Mouse (Mus musculus) forebrain, embryonic 11.5 days (tissue): ENCODE data around the gene Cep295. TPM values are rescaled to one million over a fixed set of nuclear protein-coding genes. Genes with fewer than 3 reads are reported as not detected.
A peak's percentile ranks its signal among the peaks of the same experiment; 100 is the strongest.

Experiments
- ATAC-seq: fragments of 200-750 bp; cut with Nextera tagmentation; replicated peaks from 2 replicates; pipeline ENCODE4 v1.8.0; 2017; ENCODE audit warnings: moderate TSS enrichment; ENCODE audit not compliant: low FRiP score
- DNase-seq: peaks from one replicate; pipeline ENCODE4 v3.0.0-alpha.2; 2017; ENCODE audit warnings: low spot score
- H3K27ac ChIP-seq: fragments of 300-500 bp; sonication (generic); 2 replicates; pipeline ENCODE4 v1.5.1; 2014; ENCODE audit warnings: low read depth, low read length
- H3K27me3 ChIP-seq: fragments of 300-500 bp; sonication (generic); 2 replicates; pipeline ENCODE4 v1.6.1; 2014; ENCODE audit warnings: mild to moderate bottlenecking, low read length, mixed read lengths; ENCODE audit not compliant: control insufficient read depth, insufficient read depth
- H3K36me3 ChIP-seq: fragments of 300-500 bp; sonication (generic); 2 replicates; pipeline ENCODE4 v1.6.1; 2014; ENCODE audit warnings: mild to moderate bottlenecking, low read length, moderate library complexity, mixed read lengths; ENCODE audit not compliant: control insufficient read depth, insufficient read depth
- H3K4me1 ChIP-seq: fragments of 300-500 bp; sonication (generic); replicated peaks from 2 replicates; pipeline ENCODE4 v1.6.1; 2014; ENCODE audit warnings: low read length, mixed read lengths; ENCODE audit not compliant: control insufficient read depth, insufficient read depth
- H3K4me2 ChIP-seq: fragments of 300-500 bp; sonication (generic); 2 replicates; pipeline ENCODE4 v1.6.1; 2014; ENCODE audit warnings: low read depth, mild to moderate bottlenecking, low read length, moderate library complexity, mixed read lengths; ENCODE audit not compliant: severe bottlenecking
- H3K4me3 ChIP-seq: fragments of 300-500 bp; sonication (generic); 2 replicates; pipeline ENCODE4 v1.5.1; 2014; ENCODE audit warnings: low read depth, low read length
- H3K9ac ChIP-seq: fragments of 300-500 bp; sonication (generic); 2 replicates; pipeline ENCODE4 v1.6.1; 2014; ENCODE audit warnings: low read length
- H3K9me3 ChIP-seq: fragments of 300-500 bp; sonication (generic); 2 replicates; pipeline ENCODE4 v1.6.1; 2016; ENCODE audit warnings: low read length, mixed read lengths; ENCODE audit not compliant: control insufficient read depth
- WGBS: fragments of 180-500 bp; shearing (Covaris S2); extraction: QIAGEN DNeasy Blood & Tissue Kit; methylation state at CpG from one replicate; pipeline ENCODE4 v1.1.7; 2014; 5-methylcytosine and 5-hydroxymethylcytosine counted together
- microRNA-seq: library from miRNA; unstranded; fragments of <30 nt; microRNA quantifications from one replicate; pipeline ENCODE4, GENCODE M21; 2016; ENCODE audit not compliant: insufficient number of aligned reads
- polyA plus RNA-seq: library from polyadenylated mRNA; unstranded; fragments of >200 nt; fragmentation: Nextera tagmentation; extraction: Ambion mirVana; gene quantifications from 2 replicates; pipeline ENCODE4 v1.2.1, GENCODE M21; 2014

The Cep295 gene
- polyA plus RNA-seq, 1 experiment from 2014 or later, result 28.3 TPM

DNA sequence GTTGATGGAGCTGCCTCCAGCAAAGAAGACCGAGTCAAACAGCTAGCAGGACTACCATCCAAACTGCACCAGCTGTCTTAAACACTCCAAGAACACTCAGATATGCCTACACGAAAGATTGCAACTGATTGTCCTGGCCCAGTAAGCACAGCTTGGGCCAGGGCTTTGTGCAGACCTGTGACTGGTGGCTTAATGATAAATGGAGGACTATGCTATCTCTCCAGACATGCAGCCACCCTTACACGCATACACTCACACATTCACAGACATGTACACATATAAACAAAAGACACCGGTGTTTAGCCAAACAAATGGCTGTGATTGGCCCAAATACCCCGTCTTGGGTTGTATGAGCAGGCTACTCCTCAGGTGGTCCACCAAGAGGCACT, 77.1 kb downstream of the Cep295 start:
- peak overlapping the region; percentile 93 for H3K4me3 ChIP-seq
- 47% methylated on average over 5 of the region's 5 CpGs for WGBS

GRCm38 (mm10) chr9:15279649-15280490, 77.7 kb downstream of the Cep295 start, which contains the start of gene Med17:
Med17 (minus strand) TSS chr9:15279931.
- no peaks in the 10 kb centered on the region for H3K9me3 ChIP-seq
- peak within 1 kb of the TSS; percentile 93 for H3K4me3 ChIP-seq
- peak within 1 kb of the TSS; percentile 97 for H3K9ac ChIP-seq
- peaks cover 2% of the 10 kb centered on the region; the same call in 1 of the 2 replicates for H3K36me3 ChIP-seq
- H3K27ac ChIP-seq, result peak within 1 kb of the TSS; percentile 69
- H3K27me3 ChIP-seq, result no peaks in the 10 kb centered on the region
- 1% methylated on average over 57 of the region's 57 CpGs for WGBS
- DNase-seq, result peak; percentile 96
- ATAC-seq, result peak; percentile 98
- peak within 1 kb of the TSS; percentile 82 for H3K4me2 ChIP-seq
- peaks cover 5% of the 10 kb centered on the region; the same call in 1 of the 2 replicates for H3K4me1 ChIP-seq

More for the DNA sequence above, 77.1 kb downstream of the Cep295 start:
- Histone ChIP-seq H3K9me3 (no peaks in the 10 kb centered on the region), H3K4me2 (peak overlapping the region; percentile 74), H3K36me3 (no peaks in the 10 kb centered on the region; the same call in 1 of the 2 replicates), H3K27ac (peak overlapping the region; percentile 25; the same call in 1 of the 2 replicates), H3K9ac (peak overlapping the region; percentile 97), H3K4me1 (peaks cover 5% of the 10 kb centered on the region; the same call in 1 of the 2 replicates), H3K27me3 (no peaks in the 10 kb centered on the region)
- DNase-seq (no peak), ATAC-seq (no peak)

- Histone ChIP-seq H3K4me1 (peaks cover 5% of the 10 kb centered on the region; the same call in 1 of the 2 replicates), H3K27me3 (no peaks in the 10 kb centered on the region), H3K4me2 (peak overlapping the region; percentile 82), H3K9me3 (no peaks in the 10 kb centered on the region), H3K27ac (peak overlapping the region; percentile 69), H3K9ac (peak overlapping the region; percentile 97), H3K4me3 (peak overlapping the region; percentile 93), H3K36me3 (peaks cover 4% of the 10 kb centered on the region; the same call in 1 of the 2 replicates)
- DNase-seq (no peak), ATAC-seq (no peak)
- WGBS, result 9% methylated on average over 19 of the region's 19 CpGs
Observed at GRCm38 (mm10) chr9:15279139-15279648, 78.4 kb downstream of the Cep295 start.

DNA sequence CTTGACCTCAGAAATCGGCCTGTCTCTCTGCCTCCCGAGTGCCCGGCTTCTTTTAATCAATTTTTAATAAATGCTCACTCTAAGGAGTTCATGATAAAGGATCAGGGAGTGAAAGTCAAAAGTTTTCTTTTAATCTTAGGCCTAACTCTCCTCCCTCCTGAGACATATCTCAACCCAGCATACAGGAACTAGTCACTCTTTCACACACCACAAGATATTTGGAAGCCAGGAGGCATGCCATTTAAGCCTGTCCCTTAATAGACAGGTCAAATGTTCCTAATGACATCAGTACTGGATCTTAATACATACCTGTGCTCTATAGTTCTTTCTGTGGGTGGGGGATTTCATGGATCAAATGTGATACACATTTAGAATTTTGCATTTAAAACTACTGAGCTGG, 79.2 kb downstream of the Cep295 start:
- WGBS, result 97% methylated on average over 3 of the region's 3 CpGs
- no peak for ATAC-seq
- no peak overlapping the region for H3K4me3 ChIP-seq

DNA sequence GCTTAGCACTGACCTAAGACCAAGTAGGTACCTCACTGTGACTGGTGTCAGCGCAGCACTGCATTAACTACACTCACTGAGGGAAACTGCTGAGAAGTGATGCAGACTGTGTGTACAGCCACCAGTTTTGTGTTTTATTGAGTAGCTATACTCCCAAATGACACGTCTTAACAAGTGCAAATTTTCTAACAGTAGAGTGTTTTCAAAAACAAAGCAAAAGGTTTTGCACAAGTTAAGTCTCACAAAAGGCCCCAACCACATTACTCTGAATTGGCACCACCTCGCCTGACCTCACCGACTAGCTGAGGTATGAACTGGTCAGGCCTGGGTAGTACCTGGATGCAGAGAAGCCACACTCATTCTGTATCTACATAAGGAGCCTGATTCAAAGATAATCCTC, 80.7 kb downstream of the Cep295 start:
- 88% methylated on average over 4 of the region's 4 CpGs for WGBS
- DNase-seq (no peak), ATAC-seq (no peak)
- no peak overlapping the region for H3K9ac ChIP-seq
- H3K4me2 ChIP-seq, result no peak overlapping the region
- H3K9me3 ChIP-seq, result no peaks in the 10 kb centered on the region
- no peak overlapping the region for H3K27ac ChIP-seq
- peaks cover 5% of the 10 kb centered on the region; the same call in 1 of the 2 replicates for H3K4me1 ChIP-seq
- no peaks in the 10 kb centered on the region for H3K27me3 ChIP-seq
- H3K36me3 ChIP-seq, result peaks cover 20% of the 10 kb centered on the region; the same call in 1 of the 2 replicates
- no peak overlapping the region for H3K4me3 ChIP-seq

More for the DNA sequence above, 79.2 kb downstream of the Cep295 start:
- no peak overlapping the region for H3K4me2 ChIP-seq
- H3K9ac ChIP-seq, result no peak overlapping the region
- peaks cover 5% of the 10 kb centered on the region; the same call in 1 of the 2 replicates for H3K4me1 ChIP-seq
- no peak for DNase-seq
- peaks cover 10% of the 10 kb centered on the region; the same call in 1 of the 2 replicates for H3K36me3 ChIP-seq
- no peak overlapping the region for H3K27ac ChIP-seq
- no peaks in the 10 kb centered on the region for H3K9me3 ChIP-seq
- H3K27me3 ChIP-seq, result no peaks in the 10 kb centered on the region

GRCm38 (mm10) chr9:15273981-15274380, 83.6 kb downstream of the Cep295 start:
- WGBS, result 95% methylated on average over 2 of the region's 2 CpGs
- Histone ChIP-seq H3K27ac (no peak overlapping the region), H3K4me1 (no peaks in the 10 kb centered on the region; the same call in 1 of the 2 replicates), H3K27me3 (no peaks in the 10 kb centered on the region), H3K9ac (no peak overlapping the region), H3K4me2 (no peak overlapping the region), H3K4me3 (no peak overlapping the region), H3K9me3 (no peaks in the 10 kb centered on the region), H3K36me3 (peaks cover 26% of the 10 kb centered on the region; the same call in 1 of the 2 replicates)
- ATAC-seq (no peak), DNase-seq (no peak)

Small RNA genes within 50 kb of the gene (microRNA-seq; reads per million reads assigned to microRNA genes)
- gene Gm49349 (not detected), gene mmu-mir-7650 (not detected)

Other genes starting within 250 kb of the Cep295 start
- not detected in 2 replicates for gene Hephl1, start 245.7 kb downstream of the Cep295 start, polyA plus RNA-seq
- 1.5 and 2.3 TPM in 2 replicates for gene Vstm5, start 118.7 kb downstream of the Cep295 start, polyA plus RNA-seq
- gene Med17, start 77.9 kb downstream of the Cep295 start, polyA plus RNA-seq, result 47.7 and 51.1 TPM in 2 replicates
- gene Taf1d, start 51.6 kb downstream of the Cep295 start, polyA plus RNA-seq, result 68.6 and 78.4 TPM in 2 replicates
- gene 4931406C07Rik, start 51.3 kb downstream of the Cep295 start, polyA plus RNA-seq, result 5.2 and 6.3 TPM in 2 replicates
- 3.3 and 3.9 TPM in 2 replicates for gene Smco4, start 135.6 kb upstream of the Cep295 start, polyA plus RNA-seq